Mouse (Mus musculus): ENCODE results near the gene Hist2h3b.

DNA sequence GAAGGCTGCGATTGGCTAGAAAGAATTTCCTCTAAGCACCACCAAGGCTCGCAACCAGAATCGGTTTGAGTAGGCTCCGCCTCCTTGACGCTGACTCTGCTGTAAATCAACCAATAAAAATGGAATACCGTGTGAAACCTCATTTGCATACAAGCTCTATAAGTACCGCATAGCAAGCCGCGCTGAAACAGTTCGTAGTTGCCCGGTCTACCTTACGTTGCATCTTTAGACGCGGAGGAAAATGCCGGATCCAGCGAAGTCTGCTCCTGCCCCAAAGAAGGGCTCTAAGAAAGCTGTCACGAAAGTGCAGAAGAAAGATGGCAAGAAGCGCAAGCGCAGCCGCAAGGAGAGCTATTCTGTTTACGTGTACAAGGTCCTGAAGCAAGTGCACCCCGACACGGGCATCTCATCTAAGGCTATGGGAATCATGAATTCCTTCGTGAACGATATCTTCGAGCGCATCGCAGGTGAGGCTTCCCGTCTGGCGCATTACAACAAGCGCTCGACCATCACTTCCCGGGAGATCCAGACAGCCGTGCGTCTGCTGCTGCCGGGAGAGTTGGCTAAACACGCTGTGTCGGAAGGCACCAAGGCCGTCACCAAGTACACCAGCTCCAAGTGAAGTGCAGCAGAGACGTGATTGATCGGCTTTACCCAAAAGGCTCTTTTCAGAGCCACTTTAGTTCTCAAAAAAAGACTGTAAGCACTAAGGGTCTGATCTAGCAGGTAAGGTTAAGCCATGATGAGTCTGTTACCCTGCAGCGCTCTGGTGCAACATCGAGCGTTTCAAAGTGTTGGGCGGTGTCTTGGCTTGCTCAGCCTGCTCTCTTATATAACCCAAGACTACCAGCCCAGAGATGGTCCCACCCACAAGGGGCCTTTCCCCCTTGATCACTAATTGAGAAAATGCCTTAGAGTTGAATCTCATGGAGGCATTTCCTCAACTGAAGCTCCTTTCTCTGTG is 1.3 kb downstream of the Hist2h3b start, which contains the start of gene Hist2h2bb:
- no peak for TF ChIP-seq CTCF (conservative IDR thresholded peaks at IDR 0.05 in 1 of 2, IDR thresholded peaks at IDR 0.05 in 1 of 2; ENCODE audit: low read depth in 2 of 2, low read length in 2 of 2)
- peak; percentile 67 for TF ChIP-seq HCFC1 (IDR thresholded peaks at IDR 0.05; ENCODE audit: low read depth, low read length)
- peak; percentile 67 for TF ChIP-seq MXI1 (IDR thresholded peaks at IDR 0.05; ENCODE audit: low read depth, low read length)
- no peak; the same call in 1 of the 2 replicates for TF ChIP-seq MAX (IDR thresholded peaks at IDR 0.05; ENCODE audit: low read length)
- peak; percentile 97 for TF ChIP-seq POLR2A (IDR thresholded peaks at IDR 0.05; ENCODE audit: low read depth, low read length)
- TF ChIP-seq MAFK (IDR thresholded peaks at IDR 0.05; ENCODE audit: insufficient replicate concordance, low read length) = peak; percentile 87
- TF ChIP-seq TCF12 (IDR thresholded peaks at IDR 0.05; ENCODE audit: low read depth, low read length) = peak; percentile 96
- TF ChIP-seq GABPA (IDR thresholded peaks at IDR 0.05; ENCODE audit: insufficient replicate concordance, low read depth, low read length) = no peak
- TF ChIP-seq NELFE (IDR thresholded peaks at IDR 0.05; ENCODE audit: low read depth, low read length) = peak; percentile 100
- TF ChIP-seq POLR2AphosphoS2 (IDR thresholded peaks at IDR 0.05; ENCODE audit: low read depth, low read length) = peak; percentile 98
- TF ChIP-seq USF2 (conservative IDR thresholded peaks at IDR 0.05; ENCODE audit: low read depth, low read length) = peak; percentile 59

Measured in CH12.LX (cell line).